Mouse (Mus musculus): Measurements from ENCODE around the gene Drc1. TPM values are rescaled to one million over a fixed set of nuclear protein-coding genes. Genes with fewer than 3 reads are reported as not detected.

The Drc1 gene
- polyA plus RNA-seq, 1 experiment from 2014 or later, result 1.9 TPM

GRCm38 (mm10) chr5:30341601-30342365 lies 60.6 kb downstream of the Drc1 start:
- Histone ChIP-seq H3K9ac (no peak overlapping the region), H3K27me3 (0 out of 2 replicates have a peak, but pooled peaks cover 9% of the 10 kb centered on the region), H3K4me2 (no peak overlapping the region), H3K9me3 (replicated peaks) (no peaks in the 10 kb centered on the region), H3K4me3 (no peak overlapping the region), H3K27ac (no peak overlapping the region), H3K4me1 (peaks cover 8% of the 10 kb centered on the region), H3K36me3 (ENCODE audit: poor library complexity, severe bottlenecking) (no peaks in the 10 kb centered on the region)
- ATAC-seq, result no peak
- WGBS, result 81% methylated on average over 11 of the region's 11 CpGs

GRCm38 (mm10) chr5:30342601-30343015 lies 61.4 kb downstream of the Drc1 start:
- no peak for ATAC-seq
- H3K27ac ChIP-seq, result no peak overlapping the region
- H3K9me3 ChIP-seq (replicated peaks), result no peaks in the 10 kb centered on the region
- peaks cover 8% of the 10 kb centered on the region for H3K4me1 ChIP-seq
- WGBS, result 7% methylated on average over 17 of the region's 17 CpGs
- H3K27me3 ChIP-seq, result 0 out of 2 replicates have a peak, but pooled peaks cover 9% of the 10 kb centered on the region
- H3K36me3 ChIP-seq (ENCODE audit: poor library complexity, severe bottlenecking), result no peaks in the 10 kb centered on the region
- H3K4me3 ChIP-seq, result peak overlapping the region; percentile 15; the same call in 1 of the 2 replicates
- H3K4me2 ChIP-seq, result peak overlapping the region; percentile 56
- H3K9ac ChIP-seq, result peak overlapping the region; percentile 18

- no peaks in the 10 kb centered on the region for H3K9me3 ChIP-seq (replicated peaks)
- peak; percentile 72; the same call in 1 of the 2 replicates for ATAC-seq
- 3% methylated on average over 9 of the region's 9 CpGs for WGBS
- peak overlapping the region; percentile 15; the same call in 1 of the 2 replicates for H3K4me3 ChIP-seq
- H3K36me3 ChIP-seq (ENCODE audit: poor library complexity, severe bottlenecking), result no peaks in the 10 kb centered on the region
- H3K27ac ChIP-seq, result no peak overlapping the region
- H3K4me2 ChIP-seq, result peak overlapping the region; percentile 56
- H3K9ac ChIP-seq, result peak overlapping the region; percentile 18; the same call in 1 of the 2 replicates
- peaks cover 8% of the 10 kb centered on the region for H3K4me1 ChIP-seq
- 0 out of 2 replicates have a peak, but pooled peaks cover 9% of the 10 kb centered on the region for H3K27me3 ChIP-seq
Observed at GRCm38 (mm10) chr5:30343107-30343506, 61.9 kb downstream of the Drc1 start.

DNA sequence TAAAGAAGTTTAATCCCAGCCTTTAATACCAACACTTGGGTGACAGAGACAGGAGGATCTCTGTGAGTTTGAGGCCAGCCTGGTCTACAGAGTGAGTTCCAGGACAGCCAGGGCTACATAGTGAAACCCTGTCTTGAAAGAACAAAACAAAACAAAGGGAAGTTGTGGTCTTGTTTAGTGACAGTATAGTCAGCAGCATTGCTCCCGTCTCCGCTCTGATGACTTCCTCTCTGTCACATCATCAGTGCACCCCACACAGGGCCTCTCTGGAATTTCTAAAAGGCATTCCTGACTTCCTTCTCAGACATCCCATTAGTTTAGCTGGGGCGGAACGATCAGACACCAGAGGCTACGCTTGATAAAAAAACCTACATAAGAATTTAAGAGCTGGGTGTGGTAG lies 62.7 kb downstream of the Drc1 start:
- Histone ChIP-seq H3K27ac (no peak overlapping the region), H3K27me3 (0 out of 2 replicates have a peak, but pooled peaks cover 9% of the 10 kb centered on the region), H3K4me2 (no peak overlapping the region), H3K9me3 (replicated peaks) (no peaks in the 10 kb centered on the region), H3K36me3 (ENCODE audit: poor library complexity, severe bottlenecking) (no peaks in the 10 kb centered on the region), H3K4me1 (peaks cover 8% of the 10 kb centered on the region), H3K9ac (no peak overlapping the region), H3K4me3 (no peak overlapping the region)
- 88% methylated on average over 5 of the region's 5 CpGs for WGBS
- no peak for ATAC-seq

GRCm38 (mm10) chr5:30353605-30354004 lies 72.4 kb downstream of the Drc1 start:
- ATAC-seq, result no peak
- Histone ChIP-seq H3K4me1 (no peaks in the 10 kb centered on the region), H3K9me3 (replicated peaks) (no peaks in the 10 kb centered on the region), H3K4me2 (no peak overlapping the region), H3K36me3 (ENCODE audit: poor library complexity, severe bottlenecking) (no peaks in the 10 kb centered on the region), H3K27me3 (no peaks in the 10 kb centered on the region), H3K27ac (no peak overlapping the region), H3K4me3 (no peak overlapping the region), H3K9ac (no peak overlapping the region)
- 61% methylated on average over 3 of the region's 3 CpGs for WGBS

- no peak for ATAC-seq
- Histone ChIP-seq H3K4me2 (no peak overlapping the region), H3K9me3 (replicated peaks) (no peaks in the 10 kb centered on the region), H3K4me3 (no peak overlapping the region), H3K4me1 (no peaks in the 10 kb centered on the region), H3K9ac (no peak overlapping the region), H3K27ac (no peak overlapping the region), H3K27me3 (no peaks in the 10 kb centered on the region), H3K36me3 (ENCODE audit: poor library complexity, severe bottlenecking) (no peaks in the 10 kb centered on the region)
- WGBS, result 88% methylated on average over 7 of the region's 7 CpGs
Observed at GRCm38 (mm10) chr5:30355114-30355513, 73.9 kb downstream of the Drc1 start.

- H3K4me1 ChIP-seq, result no peaks in the 10 kb centered on the region
- H3K4me3 ChIP-seq, result no peak overlapping the region
- H3K9me3 ChIP-seq (replicated peaks), result no peaks in the 10 kb centered on the region
- H3K36me3 ChIP-seq (ENCODE audit: poor library complexity, severe bottlenecking), result no peaks in the 10 kb centered on the region
- WGBS, result 89% methylated on average over 14 of the region's 14 CpGs
- no peak overlapping the region for H3K27ac ChIP-seq
- no peak overlapping the region for H3K9ac ChIP-seq
- ATAC-seq, result no peak
- H3K4me2 ChIP-seq, result no peak overlapping the region
- H3K27me3 ChIP-seq, result no peaks in the 10 kb centered on the region
Observed at GRCm38 (mm10) chr5:30355559-30356159, 74.5 kb downstream of the Drc1 start.

- H3K27me3 ChIP-seq, result no peaks in the 10 kb centered on the region
- no peak for ATAC-seq
- no peaks in the 10 kb centered on the region for H3K36me3 ChIP-seq (ENCODE audit: poor library complexity, severe bottlenecking)
- no peak overlapping the region for H3K27ac ChIP-seq
- no peaks in the 10 kb centered on the region for H3K9me3 ChIP-seq (replicated peaks)
- no peaks in the 10 kb centered on the region for H3K4me1 ChIP-seq
- H3K9ac ChIP-seq, result no peak overlapping the region
- 79% methylated on average over 7 of the region's 7 CpGs for WGBS
- no peak overlapping the region for H3K4me3 ChIP-seq
- no peak overlapping the region for H3K4me2 ChIP-seq
Observed at GRCm38 (mm10) chr5:30356647-30357046, 75.5 kb downstream of the Drc1 start.

DNA sequence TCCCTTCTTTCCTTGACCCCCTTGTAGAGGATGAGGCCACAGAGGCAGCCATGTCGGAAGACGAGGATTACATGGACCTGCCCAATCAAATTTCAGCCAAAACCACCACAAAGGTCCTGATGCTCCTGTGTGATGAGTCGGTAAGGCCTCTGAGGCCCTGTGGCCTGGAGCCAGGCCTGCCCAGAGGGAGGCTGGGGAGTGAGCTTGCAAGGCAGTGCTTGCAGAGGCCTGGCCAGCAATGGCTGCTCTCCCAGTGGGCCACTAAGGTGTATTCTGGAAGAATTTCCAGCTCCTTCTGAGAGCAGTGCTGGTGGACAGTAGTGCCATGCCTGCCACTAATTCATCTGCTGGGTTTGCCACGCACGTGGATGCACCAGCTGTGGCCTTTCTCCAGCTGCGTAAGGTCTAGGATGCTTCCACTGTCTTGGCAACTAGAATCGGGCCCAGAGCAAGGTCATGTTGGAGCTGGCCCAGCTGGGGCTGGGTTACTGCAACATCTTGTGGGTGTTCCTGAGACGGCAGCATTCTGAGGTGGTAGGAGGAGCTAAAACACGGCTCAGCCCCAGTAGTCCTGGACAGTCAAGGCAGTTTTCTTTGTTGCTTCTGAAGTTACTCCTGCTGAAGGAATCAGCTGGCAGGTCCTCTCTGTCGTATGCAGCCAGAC lies 77.4 kb downstream of the Drc1 start:
- no peak overlapping the region for H3K4me2 ChIP-seq
- H3K4me3 ChIP-seq, result no peak overlapping the region
- no peak overlapping the region for H3K27ac ChIP-seq
- H3K9me3 ChIP-seq (replicated peaks), result no peaks in the 10 kb centered on the region
- H3K9ac ChIP-seq, result no peak overlapping the region
- ATAC-seq, result no peak
- H3K4me1 ChIP-seq, result no peaks in the 10 kb centered on the region
- WGBS, result 87% methylated on average over 10 of the region's 10 CpGs
- no peaks in the 10 kb centered on the region for H3K36me3 ChIP-seq (ENCODE audit: poor library complexity, severe bottlenecking)
- no peaks in the 10 kb centered on the region for H3K27me3 ChIP-seq

GRCm38 (mm10) chr5:30367405-30367804 lies 86.2 kb downstream of the Drc1 start:
- H3K4me2 ChIP-seq, result no peak overlapping the region
- no peak overlapping the region for H3K27ac ChIP-seq
- WGBS, result 83% methylated on average over 8 of the region's 8 CpGs
- no peak overlapping the region for H3K4me3 ChIP-seq
- H3K9me3 ChIP-seq (replicated peaks), result no peaks in the 10 kb centered on the region
- H3K4me1 ChIP-seq, result no peaks in the 10 kb centered on the region
- H3K36me3 ChIP-seq (ENCODE audit: poor library complexity, severe bottlenecking), result no peaks in the 10 kb centered on the region
- H3K9ac ChIP-seq, result no peak overlapping the region; the same call in 1 of the 2 replicates
- H3K27me3 ChIP-seq, result no peaks in the 10 kb centered on the region
- no peak for ATAC-seq

GRCm38 (mm10) chr5:30369426-30369825 lies 88.2 kb downstream of the Drc1 start:
- Histone ChIP-seq H3K27ac (no peak overlapping the region), H3K27me3 (no peaks in the 10 kb centered on the region), H3K9me3 (replicated peaks) (no peaks in the 10 kb centered on the region), H3K36me3 (ENCODE audit: poor library complexity, severe bottlenecking) (no peaks in the 10 kb centered on the region), H3K9ac (no peak overlapping the region), H3K4me1 (no peaks in the 10 kb centered on the region), H3K4me2 (no peak overlapping the region), H3K4me3 (no peak overlapping the region)
- 81% methylated on average over 5 of the region's 5 CpGs for WGBS
- no peak for ATAC-seq

GRCm38 (mm10) chr5:30382876-30383275 lies 101.7 kb downstream of the Drc1 start:
- H3K27me3 ChIP-seq, result no peaks in the 10 kb centered on the region
- H3K4me1 ChIP-seq, result no peaks in the 10 kb centered on the region
- no peaks in the 10 kb centered on the region for H3K36me3 ChIP-seq (ENCODE audit: poor library complexity, severe bottlenecking)
- H3K27ac ChIP-seq, result no peak overlapping the region
- H3K9me3 ChIP-seq (replicated peaks), result no peaks in the 10 kb centered on the region
- ATAC-seq, result no peak
- no peak overlapping the region for H3K9ac ChIP-seq
- 57% methylated on average over 7 of the region's 7 CpGs for WGBS
- H3K4me2 ChIP-seq, result no peak overlapping the region
- H3K4me3 ChIP-seq, result no peak overlapping the region
